Mouse (Mus musculus): ENCODE data around the gene Gm29776. TPM values are rescaled to one million over a fixed set of nuclear protein-coding genes. Genes with fewer than 3 reads are reported as not detected.

Gene Gm29776
- total and polyA plus RNA-seq, 2 experiments from 2014 or later = 0.31 TPM; not detected in 1

- no peaks in the 10 kb centered on the region for H3K27me3 ChIP-seq (ENCODE audit: insufficient read depth, low read length)
- DNase-seq (ENCODE audit: low spot score) = peak; percentile 73
- WGBS = 36% methylated on average over 14 of the region's 14 CpGs
- no peaks in the 10 kb centered on the region for H3K9me3 ChIP-seq (ENCODE audit: low read length)
- H3K36me3 ChIP-seq (ENCODE audit: insufficient read depth, low read length) = peaks cover 4% of the 10 kb centered on the region; the same call in 1 of the 2 replicates
- H3K4me3 ChIP-seq (ENCODE audit: low read depth, low read length) = no peak overlapping the region
- TF ChIP-seq CTCF (IDR thresholded peaks at IDR 0.05) = no peak
- no peak overlapping the region for H3K4me2 ChIP-seq (ENCODE audit: low read depth, low read length, poor library complexity, severe bottlenecking)
- peak; percentile 74 for ATAC-seq (ENCODE audit: low FRiP score)
- peak overlapping the region; percentile 48 for H3K27ac ChIP-seq (ENCODE audit: low read depth, low read length)
- peaks cover 7% of the 10 kb centered on the region for H3K4me1 ChIP-seq (ENCODE audit: insufficient read depth, low read length)
- H3K9ac ChIP-seq (replicated peaks; ENCODE audit: low read length, poor library complexity, severe bottlenecking) = 0 out of 2 replicates have a peak overlapping the region, but pooled peaks have one; percentile 8
Observed at GRCm38 (mm10) chr14:54736555-54737552, 38.2 kb upstream of the Gm29776 start.

GRCm38 (mm10) chr14:54735221-54735620, 36.6 kb upstream of the Gm29776 start:
- no peak overlapping the region for H3K4me2 ChIP-seq (ENCODE audit: low read depth, low read length, poor library complexity, severe bottlenecking)
- ATAC-seq (ENCODE audit: low FRiP score) (no peak), DNase-seq (ENCODE audit: low spot score) (no peak)
- H3K9ac ChIP-seq (replicated peaks; ENCODE audit: low read length, poor library complexity, severe bottlenecking) = no peak overlapping the region
- WGBS = 87% methylated on average over 4 of the region's 4 CpGs
- H3K36me3 ChIP-seq (ENCODE audit: insufficient read depth, low read length) = peaks cover 4% of the 10 kb centered on the region; the same call in 1 of the 2 replicates
- no peak overlapping the region for H3K4me3 ChIP-seq (ENCODE audit: low read depth, low read length)
- peaks cover 7% of the 10 kb centered on the region for H3K4me1 ChIP-seq (ENCODE audit: insufficient read depth, low read length)
- H3K9me3 ChIP-seq (ENCODE audit: low read length) = no peaks in the 10 kb centered on the region
- no peak for TF ChIP-seq CTCF (IDR thresholded peaks at IDR 0.05)
- H3K27me3 ChIP-seq (ENCODE audit: insufficient read depth, low read length) = no peaks in the 10 kb centered on the region
- no peak overlapping the region for H3K27ac ChIP-seq (ENCODE audit: low read depth, low read length)

GRCm38 (mm10) chr14:54734004-54734403, 35.4 kb upstream of the Gm29776 start:
- ATAC-seq (ENCODE audit: low FRiP score) = no peak
- H3K4me2 ChIP-seq (ENCODE audit: low read depth, low read length, poor library complexity, severe bottlenecking) = no peak overlapping the region
- TF ChIP-seq CTCF (IDR thresholded peaks at IDR 0.05) = no peak
- no peaks in the 10 kb centered on the region for H3K27me3 ChIP-seq (ENCODE audit: insufficient read depth, low read length)
- peaks cover 4% of the 10 kb centered on the region; the same call in 1 of the 2 replicates for H3K36me3 ChIP-seq (ENCODE audit: insufficient read depth, low read length)
- H3K27ac ChIP-seq (ENCODE audit: low read depth, low read length) = no peak overlapping the region
- H3K4me1 ChIP-seq (ENCODE audit: insufficient read depth, low read length) = peaks cover 7% of the 10 kb centered on the region
- DNase-seq (ENCODE audit: low spot score) = no peak
- no peak overlapping the region for H3K9ac ChIP-seq (replicated peaks; ENCODE audit: low read length, poor library complexity, severe bottlenecking)
- WGBS = 61% methylated on average over 4 of the region's 4 CpGs
- H3K9me3 ChIP-seq (ENCODE audit: low read length) = no peaks in the 10 kb centered on the region
- no peak overlapping the region for H3K4me3 ChIP-seq (ENCODE audit: low read depth, low read length)

- ATAC-seq (ENCODE audit: low FRiP score) (no peak), DNase-seq (ENCODE audit: low spot score) (no peak)
- Histone ChIP-seq H3K27ac (ENCODE audit: low read depth, low read length) (no peak overlapping the region), H3K27me3 (ENCODE audit: insufficient read depth, low read length) (no peaks in the 10 kb centered on the region), H3K36me3 (ENCODE audit: insufficient read depth, low read length) (peaks cover 4% of the 10 kb centered on the region; the same call in 1 of the 2 replicates), H3K4me1 (ENCODE audit: insufficient read depth, low read length) (0 out of 2 replicates have a peak, but pooled peaks cover 2% of the 10 kb centered on the region), H3K9ac (replicated peaks; ENCODE audit: low read length, poor library complexity, severe bottlenecking) (no peak overlapping the region; the same call in 1 of the 2 replicates), H3K9me3 (ENCODE audit: low read length) (no peaks in the 10 kb centered on the region), H3K4me3 (ENCODE audit: low read depth, low read length) (no peak overlapping the region), H3K4me2 (ENCODE audit: low read depth, low read length, poor library complexity, severe bottlenecking) (no peak overlapping the region)
- 90% methylated on average over 8 of the region's 8 CpGs for whole genome bisulfite sequencing
- TF ChIP-seq CTCF (IDR thresholded peaks at IDR 0.05) = no peak
Observed at GRCm38 (mm10) chr14:54732206-54732605, 33.6 kb upstream of the Gm29776 start.

GRCm38 (mm10) chr14:54730305-54730704, 31.7 kb upstream of the Gm29776 start:
- no peak for TF ChIP-seq CTCF (IDR thresholded peaks at IDR 0.05)
- H3K4me1 ChIP-seq (ENCODE audit: insufficient read depth, low read length) = no peaks in the 10 kb centered on the region
- WGBS = 91% methylated on average over 6 of the region's 6 CpGs
- no peaks in the 10 kb centered on the region for H3K9me3 ChIP-seq (ENCODE audit: low read length)
- ATAC-seq (ENCODE audit: low FRiP score) (no peak), DNase-seq (ENCODE audit: low spot score) (no peak)
- peaks cover 10% of the 10 kb centered on the region for H3K36me3 ChIP-seq (ENCODE audit: insufficient read depth, low read length)
- no peaks in the 10 kb centered on the region for H3K27me3 ChIP-seq (ENCODE audit: insufficient read depth, low read length)
- H3K4me2 ChIP-seq (ENCODE audit: low read depth, low read length, poor library complexity, severe bottlenecking) = no peak overlapping the region
- no peak overlapping the region for H3K27ac ChIP-seq (ENCODE audit: low read depth, low read length)
- no peak overlapping the region for H3K4me3 ChIP-seq (ENCODE audit: low read depth, low read length)
- H3K9ac ChIP-seq (replicated peaks; ENCODE audit: low read length, poor library complexity, severe bottlenecking) = no peak overlapping the region
